Comparison of ENCODE assay signal across 8 mouse cellular contexts in the genomic region with DNA sequence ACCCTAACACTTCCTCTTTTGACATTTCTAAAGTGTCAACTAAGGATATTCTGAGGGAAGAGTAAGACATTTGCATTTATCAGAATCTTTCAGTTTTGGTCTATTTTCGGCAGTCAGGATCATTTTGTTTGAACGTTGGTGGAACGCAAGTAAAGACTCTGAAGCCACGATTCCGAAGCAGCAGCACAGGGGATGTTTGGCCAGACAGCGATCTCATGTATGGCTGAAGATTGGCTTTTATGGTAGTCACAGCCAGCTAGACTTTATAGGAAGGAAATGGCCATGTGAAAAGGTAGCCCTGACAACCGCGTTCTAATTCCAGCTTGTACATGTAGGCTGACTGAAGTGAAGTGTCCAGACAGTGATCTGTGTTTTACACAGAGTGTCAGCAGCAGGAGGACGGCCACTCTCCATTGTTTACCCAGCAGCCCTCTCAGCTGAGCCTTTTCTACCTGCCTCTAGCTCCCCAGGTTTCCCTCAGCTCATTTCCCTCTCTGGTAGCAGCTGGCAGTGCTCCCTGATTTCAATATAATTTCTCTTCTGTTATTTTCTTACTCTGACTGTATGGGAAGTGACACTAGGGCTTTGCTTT. TPM values are rescaled to one million over a fixed set of nuclear protein-coding genes. Genes with fewer than 3 reads are reported as not detected.
DNase-seq lines count a peak whose midpoint lies in the region; ATAC-seq and TF ChIP-seq lines count a peak whose summit lies in the region.
"Not testable (repeated sequence)": the region's sequence is repeated elsewhere in the genome, so short reads cannot be mapped to it uniquely, and the experiment has no call there.

No protein-coding gene starts in this region.

- intact Hi-C loops in gastrocnemius, adult 2 months (cut with DNase I); left cerebral cortex, adult 2 months (cut with DNase I): not testable (repeated sequence)

- not testable (repeated sequence) for H3K36me3 ChIP-seq in embryonic facial prominence, embryonic 14.5 days (ENCODE audit: control insufficient read depth, insufficient read depth, low read length); midbrain, embryonic 15.5 days (replicated peaks); stomach, embryonic 16.5 days (ENCODE audit: control insufficient read depth, insufficient read depth, low read length)
- H3K36me3 ChIP-seq in hindbrain, embryonic 13.5 days: peaks cover 15% of the 10 kb centered on the region

- not testable (repeated sequence) for H3K4me1 ChIP-seq in bone marrow, adult 2 months (ENCODE audit: control insufficient read depth, insufficient read depth, low read length); embryonic facial prominence, embryonic 14.5 days (ENCODE audit: control insufficient read depth, insufficient read depth, low read length); lung, adult 2 months (ENCODE audit: control insufficient read depth, insufficient read depth, low read length); stomach, embryonic 16.5 days (ENCODE audit: control insufficient read depth, insufficient read depth, low read length)
- H3K4me1 ChIP-seq in hindbrain, embryonic 13.5 days (replicated peaks): peaks cover 21% of the 10 kb centered on the region
- H3K4me1 ChIP-seq in midbrain, embryonic 15.5 days: peaks cover 22% of the 10 kb centered on the region

- H3K27ac ChIP-seq in bone marrow, adult 2 months (ENCODE audit: control insufficient read depth, insufficient read depth, low read depth, low read length, poor library complexity): peak overlapping the region; percentile 39; the same call in 1 of the 2 replicates
- H3K27ac ChIP-seq in embryonic facial prominence, embryonic 14.5 days (replicated peaks; ENCODE audit: low read depth, low read length): 0 out of 2 replicates have a peak overlapping the region, but pooled peaks have one; percentile 55
- H3K27ac ChIP-seq in gastrocnemius, adult 2 months: peak overlapping the region; percentile 77
- peak overlapping the region; percentile 88 for H3K27ac ChIP-seq in hindbrain, embryonic 13.5 days
- peak overlapping the region; percentile 63; the same call in 1 of the 2 replicates for H3K27ac ChIP-seq in left cerebral cortex, adult 2 months
- H3K27ac ChIP-seq in midbrain, embryonic 15.5 days: peak overlapping the region; percentile 84
- peak overlapping the region; percentile 75; the same call in 1 of the 2 replicates for H3K27ac ChIP-seq in stomach, embryonic 16.5 days (ENCODE audit: low read length)

- peak overlapping the region; percentile 69 for H3K9ac ChIP-seq in embryonic facial prominence, embryonic 14.5 days (ENCODE audit: low read depth, low read length)
- H3K9ac ChIP-seq in hindbrain, embryonic 13.5 days: peak overlapping the region; percentile 74
- H3K9ac ChIP-seq in midbrain, embryonic 15.5 days: peak overlapping the region; percentile 56
- peak overlapping the region; percentile 75 for H3K9ac ChIP-seq in stomach, embryonic 16.5 days (ENCODE audit: low read length)

- peak overlapping the region; percentile 65 for H3K4me3 ChIP-seq in bone marrow, adult 2 months (replicated peaks; ENCODE audit: control insufficient read depth, low read depth, low read length)
- H3K4me3 ChIP-seq in embryonic facial prominence, embryonic 14.5 days (ENCODE audit: low read depth, low read length): peak overlapping the region; percentile 51
- H3K4me3 ChIP-seq in gastrocnemius, adult 2 months: peak overlapping the region; percentile 72
- peak overlapping the region; percentile 48 for H3K4me3 ChIP-seq in hindbrain, embryonic 13.5 days
- H3K4me3 ChIP-seq in left cerebral cortex, adult 2 months: peak overlapping the region; percentile 46
- H3K4me3 ChIP-seq in lung, adult 2 months (replicated peaks; ENCODE audit: extremely low read depth, low read depth, low read length): peak overlapping the region; percentile 48
- H3K4me3 ChIP-seq in midbrain, embryonic 15.5 days: peak overlapping the region; percentile 42
- H3K4me3 ChIP-seq in stomach, embryonic 16.5 days (replicated peaks; ENCODE audit: low read length): peak overlapping the region; percentile 56

- WGBS in bone marrow, adult 2 months: under 1% methylated on average over 9 of the region's 9 CpGs
- WGBS in embryonic facial prominence, embryonic 14.5 days: 2% methylated on average over 6 of the region's 9 CpGs
- 6% methylated on average over 9 of the region's 9 CpGs for WGBS in hindbrain, embryonic 13.5 days
- under 1% methylated on average over 9 of the region's 9 CpGs for WGBS in lung, adult 2 months
- 3% methylated on average over 9 of the region's 9 CpGs for WGBS in midbrain, embryonic 15.5 days
- under 1% methylated on average over 8 of the region's 9 CpGs for WGBS in stomach, embryonic 16.5 days

- ATAC-seq in embryonic facial prominence, embryonic 14.5 days (ENCODE audit: low read depth): peak; percentile 23; the same call in 1 of the 2 replicates
- ATAC-seq in hindbrain, embryonic 13.5 days (ENCODE audit: low FRiP score): peak; percentile 54
- ATAC-seq in midbrain, embryonic 15.5 days (replicated peaks): peak; percentile 62
- ATAC-seq in stomach, embryonic 16.5 days (ENCODE audit: insufficient read depth, low FRiP score): peak; percentile 14; the same call in 1 of the 2 replicates

- H3K9me3 ChIP-seq in embryonic facial prominence, embryonic 14.5 days (ENCODE audit: control insufficient read depth, low read length); hindbrain, embryonic 13.5 days; midbrain, embryonic 15.5 days; stomach, embryonic 16.5 days (replicated peaks; ENCODE audit: control insufficient read depth, low read length): not testable (repeated sequence)

- not testable (repeated sequence) for TF ChIP-seq CTCF in bone marrow, adult 2 months (IDR thresholded peaks at IDR 0.05; ENCODE audit: control insufficient read depth, insufficient read depth, low read length); gastrocnemius, adult 2 months (IDR thresholded peaks at IDR 0.05); left cerebral cortex, adult 2 months (IDR thresholded peaks at IDR 0.05); lung, adult 2 months (IDR thresholded peaks at IDR 0.05; ENCODE audit: insufficient read depth, low read length)

- not testable (repeated sequence) for DNase-seq in embryonic facial prominence, embryonic 14.5 days (ENCODE audit: low spot score); gastrocnemius, adult 2 months; left cerebral cortex, adult 2 months (ENCODE audit: extremely low spot score in 1 of 2, low spot score in 2 of 2); lung, adult 2 months

- peak overlapping the region; percentile 50 for H3K4me2 ChIP-seq in embryonic facial prominence, embryonic 14.5 days (ENCODE audit: low read depth, low read length)
- peak overlapping the region; percentile 59 for H3K4me2 ChIP-seq in hindbrain, embryonic 13.5 days
- peak overlapping the region; percentile 56 for H3K4me2 ChIP-seq in midbrain, embryonic 15.5 days
- peak overlapping the region; percentile 47 for H3K4me2 ChIP-seq in stomach, embryonic 16.5 days (ENCODE audit: low read depth, low read length)

- not testable (repeated sequence) for TF ChIP-seq POLR2A in bone marrow, adult 2 months (IDR thresholded peaks at IDR 0.05; ENCODE audit: borderline replicate concordance, control insufficient read depth, low read depth, low read length); lung, adult 2 months (IDR thresholded peaks at IDR 0.05; ENCODE audit: borderline replicate concordance, extremely low read depth, low read depth, low read length)

- H3K27me3 ChIP-seq in embryonic facial prominence, embryonic 14.5 days (replicated peaks; ENCODE audit: control insufficient read depth, insufficient read depth, low read length); hindbrain, embryonic 13.5 days; midbrain, embryonic 15.5 days (replicated peaks); stomach, embryonic 16.5 days (ENCODE audit: control insufficient read depth, insufficient read depth, low read length): not testable (repeated sequence)

RNA-seq across cellular contexts. Expression of a gene that starts 0.6 kb away (rescaled TPM):
- 61.7 and 183 TPM in 2 replicates for polyA plus RNA-seq in bone marrow, adult 2 months (2011; ENCODE audit: insufficient read depth, insufficient read length, low replicate concordance, missing spikeins)
- polyA plus RNA-seq in embryonic facial prominence, embryonic 14.5 days (2014; fragmentation: Nextera tagmentation; extraction: Ambion mirVana): 563 and 584 TPM in 2 replicates
- total RNA-seq in gastrocnemius, adult 2 months (2021): 10 to 100 TPM; 55.9 to 57.4 TPM
- polyA plus RNA-seq in hindbrain, embryonic 13.5 days (2015; fragmentation: Nextera tagmentation; extraction: Ambion mirVana): 1,230 and 1,256 TPM in 2 replicates
- total RNA-seq in left cerebral cortex, adult 2 months (2021): 10 to 100 TPM; 42.0 TPM
- polyA plus RNA-seq in lung, adult 2 months (2012; rRNA removed): 163 and 247 TPM in 2 replicates
- polyA plus RNA-seq in midbrain, embryonic 15.5 days (2015; fragmentation: Nextera tagmentation; extraction: Ambion mirVana): 1,067 and 1,101 TPM in 2 replicates
- polyA plus RNA-seq in stomach, embryonic 16.5 days (2015; fragmentation: Nextera tagmentation; extraction: Ambion mirVana): 440 and 474 TPM in 2 replicates
